Mouse (Mus musculus) right cerebral cortex, postnatal 25 days (tissue): ENCODE measurements around the gene Fzd9.
"Not testable (repeated sequence)": the region's sequence is repeated elsewhere in the genome, so short reads cannot be mapped to it uniquely, and the experiment has no call there.

Experiments
- DNase-seq: peaks from one replicate; pipeline ENCODE4 v3.0.0; 2022

The Fzd9 gene

GRCm38 (mm10) chr5:135247337-135247736 lies 3.7 kb downstream of the Fzd9 start:
- DNase-seq: no peak

GRCm38 (mm10) chr5:135246531-135246930 lies 4.5 kb downstream of the Fzd9 start:
- no peak for DNase-seq

- no peak for DNase-seq
Measured at GRCm38 (mm10) chr5:135243166-135243565, 7.9 kb downstream of the Fzd9 start.

- no peak for DNase-seq
Measured at GRCm38 (mm10) chr5:135242608-135243007, 8.4 kb downstream of the Fzd9 start.

DNA sequence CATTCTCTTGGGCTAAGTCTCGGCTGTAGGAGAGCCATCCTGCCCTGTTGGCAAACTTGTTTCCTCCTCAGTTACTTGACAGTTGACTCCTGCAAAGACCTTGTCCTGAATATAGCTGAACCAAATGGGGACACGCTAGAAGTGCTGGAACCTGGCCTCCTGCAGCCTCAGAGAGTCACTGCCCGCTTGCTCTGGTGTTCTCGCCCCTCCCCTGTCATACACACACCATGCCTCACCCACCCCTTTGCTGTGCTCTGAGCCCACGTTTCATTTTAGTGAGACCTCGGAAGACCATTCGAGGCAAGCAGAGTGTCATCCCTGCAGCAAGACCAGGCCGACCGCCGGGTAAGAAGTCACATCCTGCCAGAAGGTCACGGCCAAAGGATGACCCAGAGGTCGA lies 8.9 kb downstream of the Fzd9 start:
- no peak for DNase-seq

GRCm38 (mm10) chr5:135241474-135241873 lies 9.6 kb downstream of the Fzd9 start:
- DNase-seq: no peak

GRCm38 (mm10) chr5:135238832-135239231 lies 12.2 kb downstream of the Fzd9 start:
- DNase-seq: no peak

GRCm38 (mm10) chr5:135236571-135236970 lies 14.5 kb downstream of the Fzd9 start:
- peak; percentile 40 for DNase-seq

- no peak for DNase-seq
Measured at GRCm38 (mm10) chr5:135233166-135233920, 17.7 kb downstream of the Fzd9 start.

GRCm38 (mm10) chr5:135230186-135230585 lies 20.8 kb downstream of the Fzd9 start:
- no peak for DNase-seq

DNA sequence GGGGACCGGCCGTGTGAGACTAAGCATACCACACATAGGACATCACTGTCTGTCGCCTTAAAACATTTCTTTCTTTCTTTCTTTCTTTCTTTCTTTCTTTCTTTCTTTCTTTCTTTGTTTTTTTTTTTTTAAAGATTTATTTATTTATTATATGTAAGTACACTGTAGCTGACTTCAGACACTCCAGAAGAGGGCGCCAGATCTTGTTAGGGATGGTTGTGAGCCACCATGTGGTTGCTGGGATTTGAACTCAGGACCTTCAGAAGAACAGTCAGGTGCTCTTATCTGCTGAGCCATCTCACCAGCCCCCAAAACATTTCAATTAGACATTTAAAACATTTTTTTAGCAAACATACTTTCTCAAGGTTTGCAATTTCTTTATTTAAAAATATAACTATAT lies 25.2 kb downstream of the Fzd9 start:
- not testable (repeated sequence) for DNase-seq

DNA sequence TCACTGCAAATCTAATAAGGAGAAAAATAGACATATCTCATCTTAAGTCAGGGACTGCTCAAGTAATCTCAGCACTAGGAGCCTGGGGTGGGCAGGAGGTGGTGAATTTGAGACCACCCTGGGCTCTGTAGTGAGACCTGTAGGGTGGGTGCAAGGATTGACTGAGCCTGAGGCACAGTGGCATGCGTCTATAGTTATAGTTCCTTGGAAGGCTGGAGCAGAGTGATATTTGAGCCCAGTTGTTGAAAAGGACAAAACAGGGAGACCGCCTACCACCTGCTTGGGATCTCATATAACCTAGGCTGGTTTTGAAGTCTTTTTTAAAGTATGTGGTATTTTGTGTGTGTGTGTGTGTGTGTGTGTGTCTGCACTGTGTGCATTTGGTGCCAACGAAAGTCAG lies 26.9 kb downstream of the Fzd9 start:
- DNase-seq: no peak

- no peak for DNase-seq
Measured at GRCm38 (mm10) chr5:135222066-135222465, 29.0 kb downstream of the Fzd9 start.

DNA sequence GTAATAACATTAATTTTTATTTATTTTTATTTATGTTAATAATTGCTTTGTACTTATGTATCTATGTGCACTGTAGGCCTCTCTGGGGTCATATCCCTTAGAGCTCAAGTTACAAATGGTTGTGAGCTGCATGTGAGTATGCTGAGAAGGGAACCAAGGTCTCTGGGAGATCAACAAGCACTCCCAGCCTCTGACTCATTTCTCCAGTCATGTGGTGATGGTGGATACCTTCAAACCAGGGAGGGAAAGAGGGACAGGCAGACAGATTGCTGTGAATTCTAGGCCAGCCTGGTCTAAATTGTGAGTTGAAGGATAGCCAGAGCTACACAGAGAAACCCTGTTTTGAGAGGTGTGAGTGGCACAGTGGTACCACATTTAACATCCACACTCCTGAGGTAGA lies 30.1 kb downstream of the Fzd9 start:
- no peak for DNase-seq

GRCm38 (mm10) chr5:135216871-135217270 lies 34.2 kb downstream of the Fzd9 start:
- DNase-seq: no peak

GRCm38 (mm10) chr5:135208197-135208596 lies 42.8 kb downstream of the Fzd9 start:
- DNase-seq: no peak

DNA sequence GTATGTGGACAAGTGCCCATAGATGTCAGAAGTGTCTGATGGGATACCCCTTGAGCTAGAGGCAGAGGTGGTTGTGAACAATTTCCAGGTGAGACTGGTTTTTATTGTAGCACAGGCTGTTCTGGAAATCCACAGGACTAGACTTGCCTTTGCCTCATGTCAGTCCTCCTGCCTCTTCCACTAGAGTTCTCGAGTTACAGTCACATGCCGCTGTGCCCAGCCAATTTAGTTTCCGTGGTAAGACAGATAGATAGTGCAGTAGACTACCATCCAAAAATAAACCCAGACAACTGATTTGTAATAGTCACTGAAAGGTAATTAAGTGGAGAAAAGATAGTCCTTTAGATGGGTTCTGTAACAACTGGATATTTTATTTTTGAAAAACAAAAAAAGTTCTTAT lies 48.3 kb downstream of the Fzd9 start:
- no peak for DNase-seq
